Mouse (Mus musculus): ENCODE data around the gene Rpap1. TPM values are rescaled to one million over a fixed set of nuclear protein-coding genes. Genes with fewer than 3 reads are reported as not detected.

Rpap1 gene
- polyA plus RNA-seq, 1 experiment from 2014 or later = 35.6 TPM

DNA sequence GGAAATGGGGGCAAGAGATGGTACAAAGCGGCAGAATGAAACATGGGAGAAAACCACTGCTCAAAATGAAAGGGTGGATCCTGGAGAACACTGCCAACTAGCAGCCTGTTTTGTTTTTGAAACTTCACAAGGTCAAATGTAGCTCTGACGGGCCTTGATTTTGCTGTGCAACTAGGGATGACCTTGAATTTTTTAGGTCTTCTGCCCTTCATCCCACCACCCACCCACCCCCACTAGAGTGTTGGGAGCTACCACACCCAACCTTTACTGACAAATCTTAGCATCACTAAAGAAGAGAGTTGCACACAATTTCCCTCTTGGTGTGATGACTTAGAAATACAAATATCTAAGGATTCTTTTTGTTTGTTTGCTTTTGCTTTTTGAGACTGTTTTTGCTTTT, 2.7 kb upstream of the Rpap1 start:
- no peaks in the 10 kb centered on the region for H3K36me3 ChIP-seq
- H3K4me1 ChIP-seq = no peaks in the 10 kb centered on the region
- 84% methylated on average over 2 of the region's 2 CpGs for WGBS

GRCm38 (mm10) chr2:119767246-119767645, 20.1 kb downstream of the Rpap1 start:
- Histone ChIP-seq H3K27me3 (no peaks in the 10 kb centered on the region), H3K9ac (no peak overlapping the region), H3K4me3 (no peak overlapping the region), H3K36me3 (peaks cover 72% of the 10 kb centered on the region), H3K9me3 (no peaks in the 10 kb centered on the region), H3K4me2 (replicated peaks) (no peak overlapping the region), H3K27ac (no peak overlapping the region), H3K4me1 (no peaks in the 10 kb centered on the region)
- WGBS = 93% methylated on average over 6 of the region's 6 CpGs
- no peak for ATAC-seq (ENCODE audit: insufficient number of reproducible peaks, insufficient read depth, low FRiP score, low TSS enrichment)

More for the DNA sequence above, 2.7 kb upstream of the Rpap1 start:
- H3K27ac ChIP-seq = no peak overlapping the region
- H3K9me3 ChIP-seq = no peaks in the 10 kb centered on the region
- H3K27me3 ChIP-seq = no peaks in the 10 kb centered on the region
- H3K9ac ChIP-seq = no peak overlapping the region
- H3K4me3 ChIP-seq = no peak overlapping the region
- no peak for ATAC-seq (ENCODE audit: insufficient number of reproducible peaks, insufficient read depth, low FRiP score, low TSS enrichment)
- H3K4me2 ChIP-seq (replicated peaks) = no peak overlapping the region

GRCm38 (mm10) chr2:119763924-119764323, 23.4 kb downstream of the Rpap1 start:
- no peaks in the 10 kb centered on the region for H3K9me3 ChIP-seq
- H3K9ac ChIP-seq = no peak overlapping the region
- no peaks in the 10 kb centered on the region; the same call in 1 of the 2 replicates for H3K4me1 ChIP-seq
- peaks cover 40% of the 10 kb centered on the region for H3K36me3 ChIP-seq
- H3K4me3 ChIP-seq = no peak overlapping the region
- no peak overlapping the region for H3K4me2 ChIP-seq (replicated peaks)
- H3K27me3 ChIP-seq = peaks cover 26% of the 10 kb centered on the region
- H3K27ac ChIP-seq = no peak overlapping the region
- ATAC-seq (ENCODE audit: insufficient number of reproducible peaks, insufficient read depth, low FRiP score, low TSS enrichment) = no peak
- 65% methylated on average over 4 of the region's 4 CpGs for WGBS

DNA sequence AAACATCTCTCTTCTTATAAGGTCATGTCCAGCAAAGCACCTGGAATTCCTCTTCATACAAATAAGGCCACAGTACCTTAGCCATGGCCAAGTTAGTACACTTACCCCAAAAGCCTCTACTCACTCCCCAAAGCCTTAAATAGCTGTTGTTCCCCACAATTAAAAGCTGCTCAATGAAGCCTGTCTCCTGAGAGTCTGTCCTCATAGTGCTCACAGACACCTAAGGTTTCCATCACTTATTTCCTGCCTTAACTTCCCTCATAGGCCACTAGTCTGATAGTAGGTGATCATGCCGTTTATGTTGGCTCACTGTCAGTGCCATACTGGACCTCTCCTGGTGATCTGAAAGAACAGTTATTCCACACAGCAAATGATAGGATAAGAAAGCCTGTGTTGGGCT, 25.1 kb downstream of the Rpap1 start:
- H3K4me3 ChIP-seq = no peak overlapping the region
- H3K4me1 ChIP-seq = peaks cover 16% of the 10 kb centered on the region; the same call in 1 of the 2 replicates
- no peak overlapping the region for H3K27ac ChIP-seq
- WGBS = 66% methylated on average over 1 of the region's 1 CpGs
- no peak overlapping the region for H3K9ac ChIP-seq
- H3K36me3 ChIP-seq = peaks cover 28% of the 10 kb centered on the region
- H3K27me3 ChIP-seq = peaks cover 42% of the 10 kb centered on the region
- ATAC-seq (ENCODE audit: insufficient number of reproducible peaks, insufficient read depth, low FRiP score, low TSS enrichment) = no peak
- no peaks in the 10 kb centered on the region for H3K9me3 ChIP-seq
- H3K4me2 ChIP-seq (replicated peaks) = no peak overlapping the region

GRCm38 (mm10) chr2:119760251-119760650, 27.1 kb downstream of the Rpap1 start, which contains the start of gene Ltk:
TSS of gene Ltk (minus strand) at chr2:119760431.
- Histone ChIP-seq H3K27ac (no peak within 1 kb of the TSS), H3K4me2 (replicated peaks) (0 out of 2 replicates have a peak within 1 kb of the TSS, but pooled peaks have one; percentile 100), H3K27me3 (peaks cover 59% of the 10 kb centered on the region), H3K9me3 (no peaks in the 10 kb centered on the region), H3K9ac (no peak within 1 kb of the TSS), H3K36me3 (peaks cover 17% of the 10 kb centered on the region), H3K4me3 (no peak within 1 kb of the TSS), H3K4me1 (peaks cover 16% of the 10 kb centered on the region; the same call in 1 of the 2 replicates)
- 11% methylated on average over 9 of the region's 9 CpGs for WGBS
- no peak for ATAC-seq (ENCODE audit: insufficient number of reproducible peaks, insufficient read depth, low FRiP score, low TSS enrichment)

- H3K27ac ChIP-seq = no peak overlapping the region
Measured at GRCm38 (mm10) chr2:119758844-119759835, 28.2 kb downstream of the Rpap1 start.

DNA sequence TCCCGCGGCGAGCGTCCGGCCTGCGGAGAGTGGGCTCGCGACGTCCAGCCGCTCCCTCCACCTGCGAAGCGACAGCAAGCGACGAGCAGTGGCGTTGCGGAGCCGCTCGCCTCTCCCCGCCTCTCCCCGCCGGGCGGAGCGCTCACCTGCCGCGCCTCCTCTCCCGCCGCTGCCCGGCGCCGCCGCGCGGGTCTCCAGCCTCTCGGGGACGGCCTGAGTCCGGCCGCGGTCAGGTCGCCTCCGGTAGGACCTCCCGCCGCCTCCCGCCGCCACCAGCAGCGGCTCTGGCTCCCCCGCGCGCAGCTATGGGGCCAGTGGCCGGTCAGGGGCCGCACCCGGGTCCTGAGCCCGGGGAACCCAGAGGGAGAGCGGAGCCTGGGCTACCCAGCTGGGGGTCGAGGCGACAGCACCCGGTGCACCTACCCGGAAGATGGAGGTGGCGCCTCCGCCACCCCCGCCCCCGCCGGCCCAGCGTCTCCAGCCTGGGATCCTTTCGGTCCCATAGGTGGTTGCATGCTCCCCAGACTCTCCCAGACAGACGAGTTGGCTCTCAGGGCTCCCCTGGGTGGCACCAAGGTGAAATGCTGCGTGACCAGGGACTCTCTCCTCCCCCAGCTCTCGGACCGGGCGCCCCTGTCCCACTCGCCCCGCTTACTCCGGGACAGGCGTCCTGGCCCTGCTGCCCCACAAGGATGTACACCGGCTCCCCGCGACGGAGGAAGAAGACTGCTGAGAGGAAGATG, 29.1 kb downstream of the Rpap1 start:
- H3K27ac ChIP-seq = no peak overlapping the region
- H3K4me3 ChIP-seq = peak overlapping the region; percentile 57
- H3K36me3 ChIP-seq = no peaks in the 10 kb centered on the region
- no peaks in the 10 kb centered on the region for H3K9me3 ChIP-seq
- H3K4me1 ChIP-seq = peaks cover 16% of the 10 kb centered on the region; the same call in 1 of the 2 replicates
- 0 out of 2 replicates have a peak, but pooled peaks have one; percentile 11 for ATAC-seq (ENCODE audit: insufficient number of reproducible peaks, insufficient read depth, low FRiP score, low TSS enrichment)
- H3K27me3 ChIP-seq = peaks cover 78% of the 10 kb centered on the region
- peak overlapping the region; percentile 100 for H3K4me2 ChIP-seq (replicated peaks)
- H3K9ac ChIP-seq = peak overlapping the region; percentile 36
- WGBS = 1% methylated on average over 72 of the region's 77 CpGs

More at GRCm38 (mm10) chr2:119758844-119759835, 28.2 kb downstream of the Rpap1 start:
- Histone ChIP-seq H3K4me3 (peak overlapping the region; percentile 57), H3K36me3 (peaks cover 6% of the 10 kb centered on the region), H3K9me3 (no peaks in the 10 kb centered on the region), H3K4me1 (peaks cover 16% of the 10 kb centered on the region; the same call in 1 of the 2 replicates), H3K9ac (no peak overlapping the region), H3K4me2 (replicated peaks) (peak overlapping the region; percentile 100), H3K27me3 (peaks cover 69% of the 10 kb centered on the region)
- no peak for ATAC-seq (ENCODE audit: insufficient number of reproducible peaks, insufficient read depth, low FRiP score, low TSS enrichment)
- WGBS = 6% methylated on average over 44 of the region's 44 CpGs

DNA sequence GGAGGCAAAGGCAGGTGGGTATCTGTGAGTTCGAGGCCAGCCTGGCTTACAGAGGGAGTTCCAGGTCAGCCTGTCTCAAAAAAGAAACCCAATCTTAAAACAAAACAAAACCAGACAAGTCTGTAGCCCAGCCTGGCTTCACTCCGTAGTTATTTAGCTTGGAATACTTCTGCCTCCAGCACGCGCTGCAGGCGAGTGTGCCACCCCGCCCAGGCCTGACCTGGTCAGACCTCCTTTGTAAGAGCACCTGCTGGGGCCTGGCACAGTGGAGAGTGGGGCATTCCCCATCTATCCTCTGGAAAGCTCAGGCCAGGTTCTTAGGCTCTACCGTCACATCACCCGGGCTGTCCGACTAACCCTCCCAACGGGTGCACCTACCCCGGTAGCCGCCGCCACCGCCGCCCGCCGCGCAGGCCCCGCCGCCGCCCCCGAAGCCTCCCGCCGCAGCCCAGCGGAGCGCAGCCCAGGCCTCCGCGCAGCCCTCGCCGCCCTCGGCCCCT, 29.7 kb downstream of the Rpap1 start:
- H3K4me2 ChIP-seq (replicated peaks) = peak overlapping the region; percentile 100
- ATAC-seq (ENCODE audit: insufficient number of reproducible peaks, insufficient read depth, low FRiP score, low TSS enrichment) = 0 out of 2 replicates have a peak, but pooled peaks have one; percentile 31
- peaks cover 80% of the 10 kb centered on the region for H3K27me3 ChIP-seq
- H3K9me3 ChIP-seq = no peaks in the 10 kb centered on the region
- 3% methylated on average over 31 of the region's 31 CpGs for WGBS
- peaks cover 16% of the 10 kb centered on the region; the same call in 1 of the 2 replicates for H3K4me1 ChIP-seq
- no peak overlapping the region for H3K27ac ChIP-seq
- no peaks in the 10 kb centered on the region for H3K36me3 ChIP-seq
- peak overlapping the region; percentile 57 for H3K4me3 ChIP-seq
- H3K9ac ChIP-seq = peak overlapping the region; percentile 36

- Histone ChIP-seq H3K36me3 (no peaks in the 10 kb centered on the region), H3K27me3 (peaks cover 65% of the 10 kb centered on the region), H3K9ac (no peak overlapping the region), H3K4me3 (no peak overlapping the region), H3K4me1 (peaks cover 8% of the 10 kb centered on the region), H3K4me2 (replicated peaks) (no peak overlapping the region), H3K27ac (no peak overlapping the region), H3K9me3 (no peaks in the 10 kb centered on the region)
- no peak for ATAC-seq (ENCODE audit: insufficient number of reproducible peaks, insufficient read depth, low FRiP score, low TSS enrichment)
- WGBS = 67% methylated on average over 13 of the region's 13 CpGs
Measured at GRCm38 (mm10) chr2:119749260-119749659, 38.1 kb downstream of the Rpap1 start.

DNA sequence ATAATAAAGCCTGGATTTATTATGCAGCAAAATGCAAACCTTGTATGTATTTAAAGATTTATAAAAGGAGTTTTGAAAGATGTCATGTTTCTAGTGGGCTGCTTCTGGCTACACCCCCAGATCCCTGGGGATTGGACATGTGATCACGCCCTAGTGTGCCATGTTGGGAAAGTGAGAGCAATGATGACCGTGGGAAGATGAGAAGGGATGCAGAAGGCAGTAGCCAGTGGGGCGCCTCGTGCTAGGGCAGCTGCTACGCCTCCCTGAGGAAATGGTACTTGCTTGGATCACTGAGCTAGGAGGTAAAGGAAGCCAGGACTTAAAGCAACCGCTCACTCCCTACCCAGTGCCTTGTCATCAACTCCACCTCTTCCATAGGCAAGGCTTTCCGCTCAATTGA, 39.8 kb downstream of the Rpap1 start:
- Histone ChIP-seq H3K36me3 (no peaks in the 10 kb centered on the region), H3K4me1 (peaks cover 23% of the 10 kb centered on the region), H3K9ac (no peak overlapping the region), H3K9me3 (no peaks in the 10 kb centered on the region), H3K27me3 (peaks cover 69% of the 10 kb centered on the region), H3K4me3 (no peak overlapping the region), H3K4me2 (replicated peaks) (no peak overlapping the region), H3K27ac (no peak overlapping the region)
- 75% methylated on average over 7 of the region's 7 CpGs for WGBS
- no peak for ATAC-seq (ENCODE audit: insufficient number of reproducible peaks, insufficient read depth, low FRiP score, low TSS enrichment)

DNA sequence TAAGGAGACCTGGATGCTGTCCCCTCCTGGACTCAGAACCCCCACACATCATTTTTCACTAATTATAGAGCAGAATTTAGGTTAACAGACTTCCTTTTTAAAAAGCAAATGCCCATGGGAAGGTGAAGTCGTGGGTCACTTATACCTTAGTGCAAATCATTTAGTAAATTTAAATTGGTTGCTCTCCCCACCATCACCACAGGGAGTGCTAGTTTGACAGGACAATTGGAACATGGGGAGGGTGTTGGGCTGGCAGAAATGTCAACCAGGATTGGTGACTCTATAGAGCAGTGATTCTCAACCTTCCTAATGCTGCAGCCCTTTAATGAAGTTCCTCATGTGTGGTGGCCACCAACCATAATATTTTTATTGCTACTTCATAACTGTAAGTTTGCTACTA, 42.1 kb downstream of the Rpap1 start:
- no peak overlapping the region for H3K27ac ChIP-seq
- H3K4me3 ChIP-seq = no peak overlapping the region
- no peak for ATAC-seq (ENCODE audit: insufficient number of reproducible peaks, insufficient read depth, low FRiP score, low TSS enrichment)
- H3K27me3 ChIP-seq = peaks cover 57% of the 10 kb centered on the region
- no peak overlapping the region for H3K9ac ChIP-seq
- H3K36me3 ChIP-seq = no peaks in the 10 kb centered on the region
- H3K4me1 ChIP-seq = peaks cover 37% of the 10 kb centered on the region
- H3K9me3 ChIP-seq = no peaks in the 10 kb centered on the region
- H3K4me2 ChIP-seq (replicated peaks) = no peak overlapping the region
- 8% methylated on average over 1 of the region's 1 CpGs for WGBS

All from embryonic facial prominence, embryonic 12.5 days (tissue).